Mouse (Mus musculus): ENCODE measurements at regions not wholly inside any gene's neighbourhood (a gene's known extent, or its start where the extent isn't known, plus 50 kb on each side); places are given as distances from the start of the nearest gene placed in this dataset.

- TF ChIP-seq POLR2A (IDR thresholded peaks at IDR 0.05; ENCODE audit: insufficient read depth, low read depth, low read length) (no peak), CTCF (IDR thresholded peaks at IDR 0.05) (no peak)
Measured at GRCm38 (mm10) chr5:7720061-7720460, 240.2 kb upstream of the Steap4 start.

Data from heart, adult 2 months (tissue).